Mouse (Mus musculus) brain, embryonic 14.5 days (tissue): Measurements from ENCODE around the gene Myom1.

Source experiments
- CTCF ChIP-seq: fragments of 200-500 bp; IDR thresholded peaks from 2 replicates; pipeline ENCODE4 v1.5.1; 2012; ENCODE audit warnings: inconsistent platforms, mild to moderate bottlenecking, moderate library complexity, borderline replicate concordance; ENCODE audit not compliant: insufficient read depth, insufficient read length; ENCODE audit errors: extremely low read depth
- POLR2A ChIP-seq: fragments of 200-500 bp; IDR thresholded peaks from 2 replicates; pipeline ENCODE4 v1.6.1; 2012; ENCODE audit warnings: mild to moderate bottlenecking, inconsistent platforms, borderline replicate concordance; ENCODE audit not compliant: poor library complexity, insufficient read depth, insufficient read length, severe bottlenecking; ENCODE audit errors: extremely low read depth

GRCm38 (mm10) chr17:71056405-71056804 lies 54.0 kb downstream of the Myom1 start:
- TF ChIP-seq CTCF (no peak), POLR2A (no peak)
